Mouse (Mus musculus): ENCODE measurements at regions not wholly inside any gene's neighbourhood (a gene's known extent, or its start where the extent isn't known, plus 50 kb on each side); places are given as distances from the start of the nearest gene placed in this dataset.

DNA sequence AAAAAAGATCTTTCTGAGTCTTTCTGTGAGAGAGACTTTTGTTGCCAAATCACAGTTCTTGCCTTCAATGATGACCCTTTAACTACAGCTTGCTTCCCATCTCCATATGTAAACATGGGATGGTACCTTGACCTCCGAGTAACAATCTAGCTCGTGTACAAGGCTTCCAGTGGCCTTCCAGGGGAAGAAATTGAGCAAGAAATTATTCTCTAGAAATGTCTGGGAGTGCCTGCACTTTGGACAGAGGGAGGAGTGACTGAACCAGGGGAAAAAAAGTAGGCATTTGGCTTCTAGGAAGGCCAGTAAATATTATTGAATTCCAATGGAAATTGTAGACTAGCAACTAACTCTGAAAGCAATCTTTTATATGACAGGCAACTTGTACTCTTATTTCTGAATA lies 287.8 kb upstream of the Mpdz start:
- DNase-seq (ENCODE audit: low read depth, low spot score), result no peak

DNA sequence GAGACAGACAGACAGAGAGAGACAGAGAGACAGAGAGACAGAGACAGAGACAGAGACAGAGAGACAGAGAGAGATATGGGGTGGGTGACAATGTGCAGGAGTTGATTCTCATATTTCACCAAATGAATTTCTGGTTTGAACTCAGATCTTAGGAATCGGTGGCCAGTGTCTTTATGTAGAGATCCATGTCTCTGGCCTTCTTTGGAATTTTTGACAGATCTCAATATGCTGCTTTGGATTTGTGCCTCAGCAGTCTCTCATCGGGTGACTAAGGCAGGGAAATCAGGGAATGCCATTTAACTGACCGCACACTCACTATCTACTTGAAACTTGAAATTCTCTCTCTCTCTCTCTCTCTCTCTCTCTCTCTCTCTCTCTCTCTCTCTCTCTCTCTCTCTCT lies 286.3 kb upstream of the Mpdz start:
- DNase-seq (ENCODE audit: low read depth, low spot score), result no peak

DNA sequence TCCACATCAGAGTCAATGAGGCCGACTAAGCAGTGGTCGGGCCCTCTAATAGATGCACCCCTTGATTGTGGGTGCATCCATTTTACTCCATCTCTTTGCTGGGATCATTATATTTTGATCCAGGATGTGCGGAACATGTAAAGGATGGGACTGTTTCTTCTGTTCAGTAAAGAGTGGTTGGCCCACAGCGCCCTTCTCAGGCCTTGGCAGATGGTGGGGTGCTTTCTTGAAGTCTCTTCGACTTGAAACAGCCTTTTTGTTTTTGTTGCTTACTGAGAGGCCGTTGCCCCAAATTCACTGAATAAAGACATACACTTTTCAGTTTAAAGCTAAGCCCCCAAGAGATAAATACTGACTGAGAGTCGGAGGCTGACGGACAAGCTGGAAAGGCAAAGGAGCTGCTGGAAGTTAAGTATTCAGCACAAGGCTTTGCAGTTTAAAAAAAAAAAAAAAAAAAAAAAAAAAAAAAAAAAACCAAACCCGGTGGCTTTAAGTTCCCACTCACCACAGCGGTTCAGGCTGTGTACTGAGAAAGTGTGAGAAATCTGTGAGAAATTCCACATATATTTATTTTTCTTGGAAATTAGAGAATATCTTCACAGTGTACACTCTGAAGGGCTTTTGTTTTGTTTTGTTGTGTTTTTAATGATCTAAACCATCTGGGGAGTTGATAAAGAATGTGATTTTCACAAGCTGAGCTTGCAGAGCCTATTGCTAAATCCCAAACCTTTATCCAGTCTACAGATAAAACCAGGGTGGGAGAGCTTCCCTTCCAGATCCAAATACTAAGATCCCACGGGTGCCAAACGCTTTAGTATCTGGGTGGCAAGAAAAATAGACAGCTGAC lies 285.3 kb upstream of the Mpdz start:
- DNase-seq (ENCODE audit: low read depth, low spot score), result no peak

DNA sequence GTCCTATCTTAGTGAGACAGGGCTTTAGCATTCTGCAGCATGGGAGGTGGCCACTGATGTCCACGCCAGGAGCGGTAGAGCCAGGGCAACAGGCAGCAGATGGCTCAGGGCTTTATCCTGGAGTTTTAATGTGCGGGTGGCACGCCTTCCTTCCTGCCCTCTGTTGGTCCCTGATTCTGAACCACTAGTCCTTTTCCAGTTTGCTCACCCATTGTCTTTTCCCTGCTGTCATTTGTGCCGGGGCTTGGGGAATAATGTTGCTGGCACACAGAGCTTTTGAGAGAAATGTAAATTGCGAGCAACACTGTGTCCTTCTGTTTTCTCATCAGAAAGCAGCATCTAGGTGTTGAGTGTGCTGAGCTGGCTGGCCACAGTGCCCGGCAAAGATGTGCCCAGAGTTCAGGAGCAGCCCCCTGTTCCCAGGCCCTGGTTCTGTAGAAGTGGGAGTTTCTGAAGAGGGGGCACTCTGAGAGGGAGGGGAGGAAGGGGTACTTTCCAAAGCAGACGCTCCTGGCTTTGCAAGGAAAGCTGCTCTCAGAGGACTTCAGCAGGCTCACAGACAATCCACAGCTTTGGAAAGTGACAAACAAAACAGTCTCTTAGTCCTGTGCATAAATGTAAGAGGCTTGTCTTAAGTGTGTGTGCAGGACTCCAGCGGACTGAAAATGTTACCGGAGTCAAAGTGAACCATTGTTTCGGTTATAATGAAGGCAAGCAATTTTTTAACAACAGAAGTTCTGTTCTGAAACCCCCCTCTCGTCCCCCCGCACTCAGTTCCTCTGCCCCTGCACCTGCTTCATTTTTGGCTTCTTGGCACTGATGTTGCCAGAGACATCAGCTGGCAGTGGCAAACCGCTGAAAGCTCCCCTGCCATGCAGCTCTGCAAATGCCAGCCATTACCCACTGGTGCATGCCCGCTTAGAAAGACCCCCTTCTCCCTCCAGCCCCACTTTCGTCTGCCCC lies 284.4 kb upstream of the Mpdz start:
- no peak for DNase-seq (ENCODE audit: low read depth, low spot score)

DNA sequence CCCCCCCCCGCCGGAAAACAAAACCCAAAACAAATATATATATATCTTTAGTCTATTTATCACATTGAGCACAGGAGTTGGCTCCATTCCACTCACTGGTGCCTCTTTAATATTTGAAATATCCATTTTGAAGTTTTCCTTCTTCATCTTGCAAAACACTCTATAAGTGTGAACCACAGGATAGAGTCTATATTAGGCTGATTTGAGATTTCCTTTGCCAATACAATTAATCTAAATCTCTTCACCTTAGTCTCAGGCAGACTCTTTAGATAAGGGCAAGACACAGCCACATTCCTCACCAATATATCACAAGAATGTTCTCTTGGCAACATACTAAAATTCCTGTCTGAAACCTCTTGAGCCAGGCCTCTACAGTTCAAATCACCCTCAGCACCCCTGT lies 282.1 kb upstream of the Mpdz start:
- no peak for DNase-seq (ENCODE audit: low read depth, low spot score)

DNA sequence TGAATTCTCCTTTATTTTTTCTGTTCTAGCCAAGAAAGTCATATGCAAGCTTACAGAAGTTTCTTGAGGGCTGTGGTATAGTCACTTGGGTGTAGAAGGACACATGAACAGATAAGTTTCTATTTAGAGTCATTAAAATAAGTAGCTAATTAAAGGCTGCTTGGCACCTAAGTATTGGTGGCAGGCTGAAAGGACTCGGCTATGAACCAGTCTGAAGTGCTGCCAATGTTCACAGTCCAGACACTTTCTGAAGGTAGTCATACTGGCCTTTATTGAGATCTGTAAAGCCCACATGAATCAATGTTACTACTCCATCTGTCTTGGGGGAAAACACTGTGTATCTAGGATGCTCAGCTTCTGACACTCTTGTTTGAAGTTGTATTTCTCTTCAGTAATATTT lies 269.8 kb upstream of the Mpdz start:
- no peak for DNase-seq (ENCODE audit: low read depth, low spot score)

DNA sequence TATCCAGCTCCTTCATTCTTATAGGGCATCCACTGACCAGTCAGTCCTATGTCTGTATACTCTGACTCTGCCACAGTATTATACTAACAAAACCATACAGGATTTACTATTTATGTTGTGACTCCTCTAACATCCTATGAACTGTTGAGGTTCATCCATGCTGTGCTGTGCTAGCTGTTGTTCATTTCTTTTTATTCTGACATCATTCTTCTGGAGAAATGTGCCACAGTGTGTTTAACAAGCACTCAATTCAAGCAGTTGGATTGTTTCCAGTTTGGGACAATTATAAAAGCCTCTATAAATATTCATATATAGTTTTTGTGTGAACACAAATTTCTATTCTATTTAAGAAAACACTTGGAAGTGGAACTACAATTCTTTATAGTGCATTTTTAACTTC lies 252.6 kb upstream of the Mpdz start:
- DNase-seq (ENCODE audit: low read depth, low spot score), result no peak

DNA sequence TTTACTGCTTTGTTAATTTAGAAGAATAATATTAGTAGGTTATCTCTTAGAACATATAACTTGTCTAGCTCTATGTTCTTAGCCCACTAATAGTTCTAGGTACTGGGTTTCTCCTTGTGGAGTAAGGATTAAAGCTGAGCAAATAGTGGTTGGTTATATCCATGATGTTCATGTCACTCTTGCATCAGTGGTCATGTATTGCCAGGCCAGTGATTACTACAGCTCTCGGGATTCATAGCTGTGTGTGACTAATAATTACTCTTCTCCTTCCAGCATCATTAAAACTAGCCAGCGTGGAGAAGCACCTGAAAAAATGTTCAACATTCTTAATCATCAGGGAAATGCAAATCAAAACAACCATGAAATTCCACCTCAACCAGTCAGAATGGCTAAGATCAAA lies 234.6 kb upstream of the Mpdz start:
- no peak for DNase-seq (ENCODE audit: low read depth, low spot score)

DNA sequence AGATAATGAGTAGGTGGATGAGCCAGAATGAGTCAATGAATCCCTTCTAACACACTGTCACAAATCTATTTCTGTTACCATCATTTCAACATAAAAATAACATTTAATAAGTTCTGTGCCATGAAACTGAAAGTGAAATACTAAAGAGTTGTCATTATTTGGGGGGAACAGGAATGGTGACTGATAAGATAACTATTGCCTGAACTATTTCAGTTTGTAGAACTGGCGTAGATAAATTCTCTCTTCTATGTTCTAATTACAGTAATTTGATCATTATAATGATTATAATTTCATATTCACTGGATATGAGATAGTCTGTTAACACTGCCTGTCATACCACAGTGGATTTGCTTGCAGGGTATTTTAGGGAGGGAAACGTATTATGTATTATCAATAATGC lies 232.3 kb upstream of the Mpdz start:
- no peak for DNase-seq (ENCODE audit: low read depth, low spot score)

DNA sequence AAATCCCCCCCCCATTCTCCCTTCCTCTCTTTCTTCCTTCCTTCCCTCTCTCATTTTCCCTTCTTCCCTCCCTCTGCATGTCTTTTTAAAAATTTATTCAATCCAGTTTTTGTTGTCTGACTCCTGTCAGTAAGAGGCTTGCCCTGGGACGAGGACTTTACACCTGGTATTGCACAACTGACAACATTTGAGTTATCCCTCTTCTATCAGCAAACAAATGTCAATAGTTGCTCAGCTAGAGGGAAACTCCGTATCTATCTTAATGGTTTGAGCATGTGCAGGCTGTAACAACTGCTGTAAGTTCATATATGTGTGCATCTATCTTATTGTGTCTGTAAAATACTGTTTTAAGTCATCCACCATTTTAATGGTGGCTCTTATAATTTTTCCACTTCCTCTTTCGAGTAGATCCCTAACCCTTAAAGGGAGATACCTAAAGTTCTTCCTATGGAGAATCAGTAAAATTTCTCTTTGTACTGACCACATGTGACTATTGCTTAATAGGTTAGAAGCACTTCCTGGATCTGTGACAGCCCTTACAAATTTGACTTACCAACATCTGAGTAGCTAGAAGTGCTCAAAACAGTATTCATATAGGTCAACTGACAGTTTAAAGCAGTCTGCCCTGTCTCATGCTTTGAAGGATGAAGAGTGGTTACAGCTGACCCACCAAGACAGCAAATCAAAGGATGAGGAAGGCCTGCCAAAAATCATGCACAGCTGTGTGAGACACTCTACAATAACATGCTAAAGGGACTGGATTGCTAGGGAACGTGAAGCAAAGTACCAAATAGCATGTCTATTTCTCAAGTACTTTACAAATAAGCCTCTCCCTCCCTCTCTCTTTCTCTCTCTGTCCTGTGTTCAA lies 231.0 kb upstream of the Mpdz start:
- DNase-seq (ENCODE audit: low read depth, low spot score), result no peak

DNA sequence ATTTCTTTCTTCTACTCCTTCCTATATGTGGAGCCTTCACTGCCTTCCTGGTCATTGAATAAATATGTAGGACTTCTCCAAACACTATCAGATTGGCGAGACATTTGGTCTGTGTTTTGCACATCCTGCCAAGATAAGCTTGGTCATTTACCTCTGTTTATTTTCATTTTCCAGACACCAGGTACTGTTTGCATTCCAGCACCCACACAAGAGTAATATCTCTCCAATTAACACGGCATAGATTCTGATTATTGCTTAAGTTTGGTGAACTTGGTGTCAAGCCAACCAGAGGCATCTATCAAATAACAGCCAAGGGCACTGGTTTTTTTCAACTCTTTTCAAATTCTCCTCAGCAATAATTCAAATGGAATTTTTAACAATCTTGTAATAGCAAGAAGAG lies 229.4 kb upstream of the Mpdz start:
- DNase-seq (ENCODE audit: low read depth, low spot score), result no peak

DNA sequence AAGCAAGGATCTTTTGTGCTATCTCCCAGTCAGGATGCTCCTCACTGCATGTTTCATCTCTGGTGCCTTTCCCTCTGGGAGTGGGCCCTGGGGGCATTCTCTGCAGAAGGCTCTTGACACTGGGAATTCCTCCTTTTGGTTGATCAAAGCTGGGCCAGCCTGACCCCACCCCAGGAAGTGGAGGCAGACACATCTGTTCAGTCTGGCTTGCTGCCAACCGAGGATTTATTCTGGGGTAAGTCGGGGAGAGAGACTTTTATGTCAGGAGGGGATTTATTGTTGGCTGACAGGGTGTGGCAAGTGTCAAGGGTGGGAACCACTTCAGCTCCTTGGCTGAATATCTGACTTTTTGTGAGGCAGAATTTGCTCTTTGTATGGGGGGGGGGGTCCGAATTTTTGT lies 226.6 kb upstream of the Mpdz start:
- peak; percentile 87 for DNase-seq (ENCODE audit: low read depth, low spot score)

DNA sequence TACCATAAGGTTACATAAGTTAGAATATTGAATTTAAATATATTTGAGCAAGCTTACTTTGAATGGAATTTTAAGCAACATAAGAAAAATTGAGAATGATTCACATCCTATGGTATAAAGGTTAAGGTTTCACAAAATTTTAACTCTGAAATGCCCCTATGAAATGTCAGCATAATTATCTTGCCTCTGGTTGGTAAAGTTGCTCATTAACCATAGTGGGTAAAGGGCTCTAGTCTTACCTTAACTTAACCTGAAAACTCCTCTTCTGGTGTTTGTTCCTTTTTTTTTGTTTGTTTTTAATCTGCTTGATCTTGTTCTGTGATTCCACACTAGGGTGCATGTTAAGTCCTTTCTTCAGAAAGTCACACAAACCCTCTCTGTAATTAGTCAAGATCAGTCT lies 218.5 kb upstream of the Mpdz start:
- no peak for DNase-seq (ENCODE audit: low read depth, low spot score)

DNA sequence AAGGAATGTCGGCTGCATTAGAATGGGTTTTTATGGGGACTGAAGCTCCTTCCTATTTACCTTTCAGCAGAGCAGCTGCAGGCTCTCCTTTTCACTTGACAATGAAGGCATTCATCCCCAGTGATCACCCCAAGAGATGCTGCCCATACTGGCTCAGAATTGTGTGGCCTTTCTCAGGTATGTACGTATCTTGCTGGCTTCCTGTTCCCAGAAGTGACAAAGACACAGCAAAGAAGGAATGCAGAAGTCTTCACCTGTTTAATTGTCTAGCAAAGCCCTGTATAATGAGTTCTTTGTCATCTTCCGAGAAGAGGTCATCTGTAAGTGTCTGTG lies 185.8 kb upstream of the Mpdz start:
- DNase-seq (ENCODE audit: low read depth, low spot score), result peak; percentile 4

DNA sequence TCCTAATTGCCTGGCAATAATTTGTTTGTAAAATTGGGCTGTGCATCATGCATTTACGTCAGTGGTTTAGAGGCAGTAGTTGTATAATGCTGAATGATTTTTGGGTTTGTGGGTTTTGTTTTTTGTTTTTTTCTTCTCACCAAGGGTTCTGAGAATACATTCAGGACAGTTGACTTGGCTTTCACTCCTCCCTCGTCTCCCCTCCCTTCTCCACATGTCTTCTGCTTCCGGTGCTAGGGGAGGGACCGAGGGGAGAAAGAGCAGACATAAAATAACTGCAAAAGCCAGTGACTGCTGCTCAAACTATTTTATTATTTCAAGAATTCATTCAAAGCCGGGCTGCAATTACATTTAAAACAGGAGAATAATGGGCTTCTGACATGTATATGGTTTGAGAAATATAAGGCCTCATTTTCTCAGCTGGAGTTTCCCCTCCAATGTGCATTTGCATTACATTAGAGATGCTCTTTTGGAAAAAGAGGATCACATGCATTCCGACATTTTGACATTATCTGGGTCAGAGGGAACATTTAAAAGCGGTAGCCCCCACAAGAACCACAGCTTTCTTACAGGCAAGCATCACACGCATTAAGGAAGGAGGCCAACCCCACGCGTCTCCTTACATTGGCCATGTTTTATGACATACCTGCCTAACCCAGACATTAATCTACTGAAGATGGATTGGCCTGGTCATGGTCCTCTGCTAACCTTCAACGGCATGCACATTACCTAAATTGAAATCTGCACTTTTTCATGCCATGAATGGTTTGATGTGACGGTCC lies 185.3 kb upstream of the Mpdz start:
- no peak for DNase-seq (ENCODE audit: low read depth, low spot score)

DNA sequence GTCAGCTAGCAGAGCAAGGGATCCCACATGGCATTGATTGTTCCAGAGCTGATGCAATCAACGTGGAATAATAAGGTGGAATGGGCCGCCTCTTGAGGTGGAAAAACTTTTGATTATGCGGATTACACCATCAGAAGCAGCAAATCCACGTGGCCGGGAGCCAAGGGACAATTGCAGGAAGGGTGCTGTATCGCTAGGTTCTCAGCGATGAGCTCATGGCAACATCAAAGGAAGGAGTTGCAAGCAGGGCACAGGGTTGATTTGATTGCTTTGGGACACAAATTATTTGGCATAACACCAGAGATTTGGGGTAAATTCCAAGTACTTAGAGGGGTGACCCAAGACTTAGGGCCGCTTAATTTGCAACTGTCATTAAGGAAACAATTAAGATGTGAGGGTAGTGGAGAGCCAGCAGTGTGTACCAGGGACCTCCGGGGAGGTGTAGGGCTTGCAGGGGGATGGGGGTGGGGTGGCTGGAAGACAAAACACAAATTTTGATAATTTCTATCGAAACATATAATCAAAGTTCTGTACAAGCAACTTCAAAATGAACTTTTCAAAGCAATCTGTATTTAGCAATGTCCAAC lies 182.8 kb upstream of the Mpdz start:
- no peak for DNase-seq (ENCODE audit: low read depth, low spot score)

DNA sequence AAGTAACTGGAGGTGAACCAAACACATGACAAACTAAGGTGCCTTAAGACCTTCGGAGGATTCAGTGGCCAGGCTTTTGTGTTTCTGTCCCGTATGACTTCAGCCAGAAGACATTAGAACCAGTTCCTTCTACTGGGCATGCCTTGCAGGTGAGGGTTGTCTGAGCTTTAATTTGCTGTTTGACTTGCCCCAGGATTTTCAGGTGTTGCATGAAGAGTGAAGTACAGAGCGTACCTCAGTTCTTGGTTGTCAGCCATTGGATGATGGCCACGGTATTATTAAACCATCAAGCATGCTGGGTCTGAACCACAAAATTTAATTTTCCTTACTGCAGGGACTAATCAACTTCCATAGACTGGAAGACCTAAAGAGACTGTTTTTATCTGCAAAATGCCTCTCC lies 181.5 kb upstream of the Mpdz start:
- DNase-seq (ENCODE audit: low read depth, low spot score), result no peak

DNA sequence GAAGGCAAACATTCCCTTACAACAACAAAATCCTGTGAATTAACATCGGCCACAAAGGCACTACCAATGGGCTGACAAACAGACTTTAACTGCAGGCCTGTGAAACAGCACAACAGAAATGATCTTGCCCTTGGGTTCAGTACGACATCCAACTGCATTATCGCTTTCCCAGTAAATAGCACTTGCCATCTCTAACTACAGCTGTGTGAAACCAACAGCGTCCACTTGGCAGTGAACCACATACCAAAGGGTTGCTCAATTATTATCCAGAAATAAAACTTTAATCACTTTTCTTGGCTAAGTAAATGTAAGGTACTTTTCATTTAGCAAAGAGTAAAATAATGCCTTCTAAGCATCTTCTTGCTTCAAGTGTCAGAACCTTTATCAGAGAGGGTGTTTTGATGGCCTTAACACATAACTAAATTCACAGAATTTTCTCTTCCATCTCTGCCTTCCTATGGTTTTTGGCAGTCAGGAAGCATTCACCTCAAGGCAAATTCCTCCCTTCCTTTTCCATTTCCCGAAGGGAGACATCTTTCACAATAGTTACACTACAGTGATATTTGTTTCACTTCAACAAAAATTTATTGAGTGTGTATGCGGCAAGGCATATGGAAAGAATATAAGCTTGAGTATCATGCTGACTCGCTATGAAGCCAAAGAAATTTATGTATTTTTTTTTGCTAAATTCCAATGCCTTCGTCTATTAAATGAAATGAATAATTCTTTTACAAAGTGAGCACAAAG lies 178.9 kb upstream of the Mpdz start:
- no peak for DNase-seq (ENCODE audit: low read depth, low spot score)

DNA sequence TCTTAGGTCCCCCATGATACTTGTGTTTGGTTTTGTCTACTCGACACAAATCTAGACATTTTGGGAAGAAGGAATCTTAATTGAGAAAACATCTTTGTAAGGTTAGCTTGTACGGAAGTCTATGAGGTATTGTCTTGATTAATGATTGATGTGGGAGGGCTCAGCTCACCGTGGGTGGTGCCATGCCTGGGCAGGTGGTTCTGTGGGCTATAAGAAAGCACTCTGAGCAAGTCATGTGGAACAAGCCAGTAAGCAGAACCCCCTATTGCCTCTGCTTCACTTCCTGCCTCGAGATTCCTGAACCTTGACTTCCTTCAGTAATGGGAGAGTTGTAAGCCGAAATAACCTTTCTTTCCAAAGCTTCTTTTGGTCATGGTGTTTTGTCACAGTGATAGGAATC lies 174.6 kb upstream of the Mpdz start:
- no peak for DNase-seq (ENCODE audit: low read depth, low spot score)

DNA sequence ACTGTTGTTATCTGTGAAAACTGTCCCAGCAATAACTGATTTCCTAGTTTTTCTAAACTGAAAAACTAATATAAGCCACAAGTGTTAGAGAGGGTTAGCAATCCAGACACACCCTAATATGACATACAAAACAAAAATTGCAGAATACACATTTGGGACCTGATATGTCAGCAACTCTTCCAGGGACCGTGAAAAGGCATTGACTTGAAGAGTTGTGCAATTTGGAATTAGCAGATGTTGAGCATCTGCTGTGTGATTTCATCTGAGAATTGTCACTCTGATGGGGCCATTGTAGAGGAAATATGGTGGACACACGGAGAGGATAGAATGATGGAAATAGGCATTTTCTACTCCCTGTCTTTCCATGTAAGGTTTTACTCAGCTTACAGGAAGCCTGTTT lies 168.6 kb upstream of the Mpdz start:
- DNase-seq (ENCODE audit: low read depth, low spot score), result no peak

Data from ES-CJ7 (cell line).